Mouse (Mus musculus): ENCODE measurements at regions not wholly inside any gene's neighbourhood (a gene's known extent, or its start where the extent isn't known, plus 50 kb on each side); places are given as distances from the start of the nearest gene placed in this dataset.

GRCm38 (mm10) chr1:157655446-157655845 is 148.9 kb downstream of the Sec16b start:
- TF ChIP-seq CTCF (IDR thresholded peaks at IDR 0.05) (no peak), EP300 (IDR thresholded peaks at IDR 0.05) (no peak)
